Mouse (Mus musculus) granulocyte monocyte progenitor cell, adult 5-6 weeks (primary cell): ENCODE results near the gene Hebp2. TPM values are rescaled to one million over a fixed set of nuclear protein-coding genes. Genes with fewer than 3 reads are reported as not detected.

ENCODE experiments used
- ATAC-seq: replicated peaks from 2 replicates; pipeline ENCODE4 v1.8.0; 2016; ENCODE audit warnings: mild to moderate bottlenecking, moderate TSS enrichment, inconsistent platforms; ENCODE audit not compliant: poor library complexity, severe bottlenecking
- total RNA-seq, 2 experiments: library from RNA; stranded (forward) in 1 of 2; stranded (reverse) in 1 of 2; fragments of 200-712, 200-1000 nt in 1 of 2; fragments of >200 nt in 1 of 2; fragmentation: Nextera tagmentation in 1 of 2; gene quantifications; 2 replicates each; pipeline ENCODE4 v1.2.3; 2014 to 2017

Hebp2 gene
- total RNA-seq, 2 experiments from 2014 or later: 1.2 TPM; not detected in 1

GRCm38 (mm10) chr10:18522556-18522955 is 23.3 kb downstream of the Hebp2 start:
- ATAC-seq: no peak

GRCm38 (mm10) chr10:18511496-18511895 is 34.4 kb downstream of the Hebp2 start:
- ATAC-seq: no peak

GRCm38 (mm10) chr10:18510663-18511062 is 35.2 kb downstream of the Hebp2 start:
- ATAC-seq: no peak

- no peak for ATAC-seq
These were observed 37.3 kb downstream of the Hebp2 start for GRCm38 (mm10) chr10:18508586-18508985.

DNA sequence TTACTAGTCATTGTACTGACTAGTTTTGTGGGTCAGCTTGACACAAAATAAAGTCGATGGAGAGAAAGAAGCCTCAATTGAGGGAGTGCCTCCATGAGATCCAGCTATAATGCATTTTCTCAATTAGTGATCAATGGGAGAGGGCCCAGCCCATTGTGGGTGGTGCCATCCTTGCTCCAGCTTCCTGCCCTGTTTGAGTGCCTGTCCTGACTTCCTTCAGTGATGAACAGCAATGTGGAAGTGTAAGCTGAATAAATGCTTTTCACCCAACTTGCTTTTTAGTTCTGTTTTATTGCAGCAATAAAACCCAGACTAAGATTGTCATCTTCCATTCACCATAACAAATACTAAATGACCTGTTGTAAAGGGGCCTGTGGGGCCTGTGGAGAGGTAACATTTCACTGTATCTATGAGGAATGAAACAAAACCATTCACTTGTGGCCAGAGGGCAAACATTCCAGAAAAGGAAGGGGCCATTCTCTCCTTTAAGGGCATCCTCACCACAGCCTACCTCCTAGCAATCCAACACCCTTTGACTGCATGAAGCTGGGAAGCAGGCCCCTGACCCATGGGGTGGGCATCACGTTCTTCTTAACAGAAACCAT is 37.9 kb downstream of the Hebp2 start:
- ATAC-seq: no peak

- ATAC-seq: no peak
These were observed 39.4 kb downstream of the Hebp2 start for GRCm38 (mm10) chr10:18506501-18506946.

- ATAC-seq: no peak
These were observed 40.2 kb downstream of the Hebp2 start for GRCm38 (mm10) chr10:18505690-18506089.

- ATAC-seq: no peak
These were observed 43.9 kb downstream of the Hebp2 start for GRCm38 (mm10) chr10:18501997-18502396.

DNA sequence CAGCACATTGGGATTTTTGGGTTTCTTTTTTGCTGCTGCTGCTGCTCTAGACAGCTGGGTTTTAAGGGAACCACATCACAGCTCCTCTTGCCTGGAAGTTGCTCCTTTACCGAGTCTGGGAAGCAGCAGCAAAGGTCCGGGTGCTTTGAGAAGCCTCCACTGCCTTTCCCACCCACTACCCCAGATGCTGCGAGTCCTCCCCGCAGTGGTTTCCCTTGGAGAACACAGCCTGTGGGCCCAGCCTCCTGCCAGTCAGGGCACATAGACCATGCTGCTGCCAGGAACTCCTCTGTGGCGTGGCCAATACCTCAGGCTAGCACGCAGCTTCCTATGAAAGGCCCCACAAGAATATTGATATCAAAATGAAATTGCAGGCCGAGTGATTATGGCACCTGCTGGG is 48.8 kb downstream of the Hebp2 start:
- ATAC-seq: no peak

DNA sequence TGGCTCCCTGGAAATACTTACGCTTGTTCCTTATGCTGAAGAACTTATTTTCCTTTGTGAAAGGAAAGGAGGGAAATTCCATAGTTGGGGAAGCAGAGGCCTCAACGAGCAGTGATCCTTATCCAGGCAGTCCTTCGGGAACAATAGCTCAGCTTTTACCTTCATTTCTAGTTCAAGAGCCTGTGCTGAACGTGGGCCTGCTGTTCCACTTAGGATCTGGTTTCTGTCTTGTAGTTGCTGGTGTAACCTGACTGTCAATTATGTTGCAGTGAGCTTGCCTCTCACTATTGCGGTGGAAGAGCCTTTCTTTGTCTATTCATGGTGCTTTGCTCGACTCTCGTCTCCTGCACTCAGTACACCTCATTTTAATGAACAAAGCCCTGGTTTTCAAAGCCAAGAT is 51.6 kb downstream of the Hebp2 start:
- ATAC-seq: no peak

GRCm38 (mm10) chr10:18493010-18493894 is 52.6 kb downstream of the Hebp2 start:
- no peak for ATAC-seq

- ATAC-seq: no peak
These were observed 53.9 kb downstream of the Hebp2 start for GRCm38 (mm10) chr10:18491952-18492351.

- ATAC-seq: peak; percentile 40
These were observed 55.9 kb downstream of the Hebp2 start for GRCm38 (mm10) chr10:18489936-18490335.

Other genes with a start within 250 kb of the Hebp2 start
- gene Nhsl1, start 227.1 kb downstream of the Hebp2 start, total RNA-seq (2014; fragmentation: Nextera tagmentation): 0.15 and 1.7 TPM in 2 replicates
- 0.93 and 1.0 TPM in 2 replicates for gene Nhsl1, start 227.1 kb downstream of the Hebp2 start, total RNA-seq (2017)
- gene Arfgef3, start 197.9 kb upstream of the Hebp2 start, total RNA-seq (2014; fragmentation: Nextera tagmentation): 2.0 and 3.4 TPM in 2 replicates
- 0.93 and 1.3 TPM in 2 replicates for gene Arfgef3, start 197.9 kb upstream of the Hebp2 start, total RNA-seq (2017)
- gene Gm4922, start 240.7 kb upstream of the Hebp2 start, total RNA-seq (2014; fragmentation: Nextera tagmentation): not detected in 2 replicates
- not detected in 2 replicates for gene Gm4922, start 240.7 kb upstream of the Hebp2 start, total RNA-seq (2017)